Mouse (Mus musculus): ENCODE measurements around the gene Impad1.

The Impad1 gene

DNA sequence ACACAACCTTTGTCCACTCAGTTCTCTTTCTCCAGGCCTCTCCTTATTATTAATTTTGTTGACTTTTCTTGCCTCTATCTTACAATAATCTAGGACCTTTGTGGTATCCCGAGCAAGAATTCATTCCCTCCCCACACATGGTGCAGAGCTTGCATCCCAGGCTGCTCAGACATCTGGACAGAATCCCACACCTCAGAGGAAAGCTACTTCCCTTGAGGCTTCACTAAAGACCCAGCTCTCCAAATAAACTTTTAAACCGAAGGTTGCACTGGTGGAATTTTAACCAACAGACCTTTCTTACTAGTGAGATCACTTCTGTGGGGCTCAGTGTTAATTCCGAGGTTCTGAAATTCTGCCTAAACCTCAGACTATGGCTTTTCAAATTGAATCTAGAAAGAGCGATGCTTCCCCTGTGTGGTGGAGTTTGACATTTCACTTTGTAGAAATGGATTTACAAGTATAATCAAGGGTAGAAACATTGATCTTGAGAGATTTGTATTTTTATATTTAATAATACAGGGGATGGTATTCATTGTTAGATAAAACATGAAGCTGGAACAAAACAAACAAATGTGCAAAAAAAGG lies 75.3 kb downstream of the Impad1 start:
- ATAC-seq (ENCODE audit: insufficient number of reproducible peaks, low FRiP score, low TSS enrichment), result no peak

All from cerebellum, adult (tissue).